In the genomic region with DNA sequence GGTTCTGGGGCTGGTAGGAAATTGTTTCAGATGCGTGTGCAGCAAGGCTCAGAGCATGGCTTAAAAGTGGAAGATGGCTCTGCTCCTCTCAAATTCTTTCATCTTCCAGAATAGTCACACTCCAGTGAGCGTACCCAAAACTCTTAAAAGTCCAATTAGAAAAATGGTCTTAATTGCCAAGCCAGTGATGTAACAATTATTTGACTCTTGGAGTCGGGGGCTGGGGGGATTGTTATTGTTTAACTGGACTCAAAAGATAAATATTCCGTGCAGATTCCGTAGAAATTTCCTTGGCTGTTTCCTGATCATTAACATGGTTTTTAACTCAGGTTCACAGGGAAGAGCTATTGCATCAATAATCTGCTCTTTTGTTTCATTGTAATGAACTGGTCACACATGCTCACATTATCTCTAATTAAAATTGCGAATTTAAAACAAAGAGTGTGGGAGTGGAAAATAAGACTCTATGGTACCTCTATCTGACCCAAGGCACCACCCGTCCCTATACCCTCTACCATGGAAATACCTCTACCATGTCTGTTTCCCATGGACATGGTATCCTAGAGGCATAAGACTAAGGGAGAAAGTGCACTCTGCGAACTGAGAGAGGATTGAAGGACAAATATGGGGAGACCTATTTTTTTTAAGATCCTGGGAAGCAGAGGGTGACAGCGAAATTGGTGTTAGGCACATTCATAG, we compare ENCODE assay signal across 14 mouse cellular contexts.
DNase-seq lines count a peak whose midpoint lies in the region; ATAC-seq and TF ChIP-seq lines count a peak whose summit lies in the region.
"Had no signal": no experiment of that assay in that cellular context is flagged by ENCODE, and none has a peak within 500 bp of the region (broad histone marks: within the 10 kb centered on the region; RNA-seq: fewer than 3 reads in every experiment).

No protein-coding gene starts in this region.

- H3K9ac ChIP-seq in ES-Bruce4 (ENCODE audit: low read depth, poor library complexity, severe bottlenecking), result no peak overlapping the region
- no peak overlapping the region for H3K9ac ChIP-seq in forebrain, postnatal 0 days
- H3K9ac ChIP-seq: kidney, embryonic 15.5 days; limb, embryonic 13.5 days; liver, embryonic 12.5 days; midbrain, embryonic 12.5 days had no signal

- 58% methylated on average over 9 of the region's 9 CpGs for WGBS in forebrain, postnatal 0 days
- WGBS in heart, embryonic 10.5 days, result 71% methylated on average over 9 of the region's 9 CpGs

- H3K27ac ChIP-seq in ES-Bruce4 (ENCODE audit: insufficient read depth, low read length), result peak overlapping the region; percentile 63
- no peak overlapping the region for H3K27ac ChIP-seq in forebrain, postnatal 0 days (ENCODE audit: low read depth, low read length)
- no peak overlapping the region for H3K27ac ChIP-seq in heart, embryonic 10.5 days
- H3K27ac ChIP-seq: gastrocnemius, adult 2 months; kidney, embryonic 15.5 days; limb, embryonic 13.5 days; liver, embryonic 12.5 days; midbrain, embryonic 12.5 days had no signal

- no peaks in the 10 kb centered on the region for H3K27me3 ChIP-seq in ES-Bruce4 (ENCODE audit: control insufficient read depth, insufficient read depth, low read length, poor library complexity, severe bottlenecking)
- no peaks in the 10 kb centered on the region for H3K27me3 ChIP-seq in forebrain, postnatal 0 days (ENCODE audit: insufficient read depth, low read length)
- no peaks in the 10 kb centered on the region for H3K27me3 ChIP-seq in heart, embryonic 10.5 days (ENCODE audit: insufficient read depth, poor library complexity, severe bottlenecking)
- H3K27me3 ChIP-seq: kidney, embryonic 15.5 days; limb, embryonic 13.5 days; liver, embryonic 12.5 days; midbrain, embryonic 12.5 days had no signal

- 0 out of 2 replicates have a peak, but pooled peaks have one; percentile 10 for ATAC-seq in frontal cortex, adult (ENCODE audit: low TSS enrichment)
- ATAC-seq in forebrain, postnatal 0 days, result peak; percentile 10; the same call in 1 of the 2 replicates

- TF ChIP-seq POLR2A in ES-Bruce4 (IDR thresholded peaks at IDR 0.05; ENCODE audit: insufficient read depth, low read length), result no peak

- no peak for DNase-seq in frontal cortex, postnatal 36 days (ENCODE audit: low spot score in 2 of 2)
- peak; percentile 73 for DNase-seq in kidney, adult 9 months
- no peak for DNase-seq in kidney, adult 18-20 months
- DNase-seq in forebrain, postnatal 0 days, result no peak
- DNase-seq in heart, embryonic 10.5 days (ENCODE audit: low spot score), result no peak
- DNase-seq: spleen, adult 18-20 months had no signal

- TF ChIP-seq CTCF in ES-Bruce4 (IDR thresholded peaks at IDR 0.05; ENCODE audit: low read depth, low read length), result no peak
- TF ChIP-seq CTCF in forebrain, postnatal 0 days (IDR thresholded peaks at IDR 0.05; ENCODE audit: low read depth), result no peak

- no peak overlapping the region for H3K4me3 ChIP-seq in ES-Bruce4 (ENCODE audit: low read depth, low read length)
- H3K4me3 ChIP-seq in forebrain, postnatal 0 days (ENCODE audit: low read depth, low read length), result no peak overlapping the region
- H3K4me3 ChIP-seq in heart, embryonic 10.5 days, result no peak overlapping the region
- H3K4me3 ChIP-seq: gastrocnemius, adult 2 months; kidney, embryonic 15.5 days; limb, embryonic 13.5 days; liver, embryonic 12.5 days; midbrain, embryonic 12.5 days had no signal

- no peak for TF ChIP-seq EP300 in ES-Bruce4 (IDR thresholded peaks at IDR 0.05; ENCODE audit: insufficient read depth, low read depth, low read length)

- H3K36me3 ChIP-seq in ES-Bruce4 (ENCODE audit: control insufficient read depth, insufficient read depth, low read length, poor library complexity, severe bottlenecking), result no peaks in the 10 kb centered on the region
- H3K36me3 ChIP-seq in forebrain, postnatal 0 days (ENCODE audit: insufficient read depth), result no peaks in the 10 kb centered on the region
- H3K36me3 ChIP-seq in heart, embryonic 10.5 days, result no peaks in the 10 kb centered on the region
- H3K36me3 ChIP-seq: G1E; kidney, embryonic 15.5 days; limb, embryonic 13.5 days; liver, embryonic 12.5 days; midbrain, embryonic 12.5 days had no signal

- H3K4me1 ChIP-seq in ES-Bruce4 (ENCODE audit: control insufficient read depth, insufficient read depth, low read length), result peaks cover 7% of the 10 kb centered on the region
- H3K4me1 ChIP-seq in forebrain, postnatal 0 days (ENCODE audit: insufficient read depth), result no peaks in the 10 kb centered on the region
- H3K4me1 ChIP-seq in heart, embryonic 10.5 days, result peaks cover 6% of the 10 kb centered on the region; the same call in 1 of the 2 replicates
- H3K4me1 ChIP-seq: midbrain, embryonic 12.5 days had no signal

- H3K9me3 ChIP-seq in ES-Bruce4 (replicated peaks; ENCODE audit: control insufficient read depth, insufficient read depth, low read length, poor library complexity, severe bottlenecking), result no peaks in the 10 kb centered on the region
- H3K9me3 ChIP-seq in forebrain, postnatal 0 days (ENCODE audit: low read length), result no peaks in the 10 kb centered on the region
- H3K9me3 ChIP-seq in heart, embryonic 10.5 days, result no peaks in the 10 kb centered on the region
- H3K9me3 ChIP-seq: kidney, embryonic 15.5 days; limb, embryonic 13.5 days; liver, embryonic 12.5 days; midbrain, embryonic 12.5 days had no signal

- no peak overlapping the region for H3K4me2 ChIP-seq in forebrain, postnatal 0 days (ENCODE audit: low read depth)
- H3K4me2 ChIP-seq: kidney, embryonic 15.5 days; limb, embryonic 13.5 days; liver, embryonic 12.5 days; midbrain, embryonic 12.5 days had no signal
